Mouse (Mus musculus) mature B cell (primary cell): ENCODE measurements at regions not wholly inside any gene's neighbourhood (a gene's known extent, or its start where the extent isn't known, plus 50 kb on each side); places are given as distances from the start of the nearest gene placed in this dataset.

Source experiments
- in situ Hi-C: fragments of 300-500 bp; cut with MboI; formaldehyde crosslinking; loops from 2 replicates; pipeline ENCODE4 v1.14.3; 2019

DNA sequence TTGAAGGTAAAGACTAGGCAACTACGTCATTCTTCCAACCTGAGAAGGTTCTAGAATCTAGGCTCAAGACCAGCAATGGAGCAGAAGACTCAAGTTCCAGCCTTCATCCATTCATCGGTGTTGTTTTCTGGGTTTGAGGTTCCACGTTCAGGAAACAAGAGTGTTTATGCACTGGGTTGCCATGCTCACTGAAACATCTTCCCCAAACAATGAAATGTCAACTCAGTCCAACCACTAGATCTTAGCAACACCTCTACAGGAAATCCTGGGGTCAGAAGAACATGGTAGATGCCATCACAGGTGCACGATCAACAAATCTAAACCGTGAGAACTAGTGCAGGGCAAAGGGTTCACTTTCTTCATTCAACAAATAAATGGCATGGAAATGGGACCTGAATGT is 304.8 kb upstream of the Klf3 start:
- in situ Hi-C loops = loop anchor here (5.0 kb wide), 1 partner anchor 314 kb away; no protein-coding TSS in a partner anchor

GRCm38 (mm10) chr5:64499131-64499530 is 304.1 kb upstream of the Klf3 start:
- in situ Hi-C loops = loop anchor here (5.0 kb wide), 1 partner anchor 313 kb away; no protein-coding TSS in a partner anchor

DNA sequence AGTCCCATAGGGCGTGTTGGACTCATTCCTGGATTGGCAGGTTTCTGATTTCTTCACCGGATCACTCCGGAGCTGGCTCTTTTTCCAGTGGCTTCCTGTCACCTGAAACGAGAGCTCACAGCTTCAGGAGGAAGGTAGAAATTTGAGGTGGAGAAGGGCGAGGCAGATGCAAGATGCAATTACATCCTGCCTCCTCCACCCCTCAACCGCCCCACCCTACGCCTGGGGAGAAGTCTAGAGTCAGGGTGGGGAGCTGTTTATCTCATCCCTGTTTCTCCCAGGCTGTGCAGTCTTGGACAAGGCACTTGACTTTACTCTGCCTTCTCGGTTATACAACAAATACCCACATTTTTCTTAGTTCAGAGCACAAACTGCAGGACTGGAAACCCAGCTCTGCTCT is 302.8 kb upstream of the Klf3 start:
- in situ Hi-C loops = no loop called here

DNA sequence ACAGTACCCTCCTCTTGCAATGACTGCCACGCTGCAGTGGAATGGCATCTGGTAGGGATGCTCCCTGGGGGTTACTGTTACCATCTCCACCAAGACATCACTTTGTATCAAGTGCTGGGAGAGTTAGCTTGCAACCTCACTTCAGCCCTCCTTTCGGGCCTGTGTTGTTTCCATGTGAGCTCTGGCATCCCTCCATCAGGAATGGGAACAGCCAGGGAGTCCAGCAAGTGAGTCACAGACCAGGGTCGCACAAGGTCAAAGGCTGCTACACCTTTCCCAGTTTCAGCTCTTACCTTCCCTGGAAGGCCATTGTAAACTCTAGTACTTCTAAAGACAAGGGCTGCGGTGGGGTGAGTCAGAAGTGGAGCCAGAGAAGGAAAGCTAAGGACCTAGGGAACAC is 302.3 kb upstream of the Klf3 start:
- in situ Hi-C loops = no loop called here

- in situ Hi-C loops = no loop called here
Observed at GRCm38 (mm10) chr5:64501746-64502145, 301.4 kb upstream of the Klf3 start.

GRCm38 (mm10) chr5:64503514-64503913 is 299.7 kb upstream of the Klf3 start:
- in situ Hi-C loops = no loop called here

GRCm38 (mm10) chr5:64504507-64504906 is 298.7 kb upstream of the Klf3 start:
- in situ Hi-C loops = no loop called here

GRCm38 (mm10) chr5:64505227-64505834 is 297.9 kb upstream of the Klf3 start:
- in situ Hi-C loops = no loop called here

- in situ Hi-C loops = no loop called here
Observed at GRCm38 (mm10) chr5:64505835-64506600, 297.2 kb upstream of the Klf3 start.

DNA sequence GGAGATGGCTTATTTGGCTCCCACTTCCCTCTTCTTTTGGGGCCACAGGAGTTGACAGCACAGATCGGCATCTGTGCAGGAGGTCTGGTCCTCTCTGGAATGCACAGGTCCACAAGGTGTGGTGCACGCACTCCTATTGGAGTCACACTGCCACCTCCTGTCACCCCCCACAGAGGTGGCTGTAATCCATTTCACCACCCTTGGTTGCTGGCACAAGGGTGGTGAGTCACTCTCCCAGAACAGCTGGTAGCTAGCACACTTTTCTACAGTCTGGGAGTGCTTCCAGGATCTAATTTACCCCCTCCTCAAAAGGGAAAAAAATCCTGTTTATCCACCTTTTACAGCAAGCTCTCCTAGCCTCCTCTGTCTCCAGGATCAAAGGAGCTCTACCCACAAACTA is 294.6 kb upstream of the Klf3 start:
- in situ Hi-C loops = no loop called here

GRCm38 (mm10) chr5:64513155-64513945 is 289.8 kb upstream of the Klf3 start:
- in situ Hi-C loops = no loop called here

DNA sequence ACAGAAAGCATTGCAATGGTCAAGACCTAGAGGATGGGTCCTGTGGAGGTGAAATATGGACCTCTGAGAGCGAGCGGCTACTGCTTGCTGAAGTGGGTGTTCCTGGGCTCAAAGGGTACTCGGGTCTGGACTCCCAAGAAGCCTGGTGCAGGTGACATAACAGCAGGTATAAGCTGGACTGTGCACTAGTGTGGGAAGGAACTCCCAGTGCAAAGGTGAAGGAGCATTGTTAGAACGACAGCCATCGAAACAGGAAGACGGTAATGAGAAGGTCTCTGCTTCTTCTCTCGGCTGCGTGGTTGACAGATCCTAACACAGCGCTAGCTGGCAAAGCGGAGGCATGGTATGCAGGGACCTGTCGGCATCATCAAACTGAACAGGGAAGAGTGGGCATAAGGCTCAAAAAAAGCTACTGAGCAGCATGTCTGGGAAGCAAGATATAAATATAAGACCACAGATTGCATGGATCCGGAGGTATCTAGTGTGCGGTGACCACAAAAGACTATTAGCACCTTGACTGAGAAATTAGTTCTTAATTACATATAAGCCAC is 287.0 kb upstream of the Klf3 start:
- in situ Hi-C loops = no loop called here

GRCm38 (mm10) chr5:64517241-64517640 is 285.9 kb upstream of the Klf3 start:
- in situ Hi-C loops = no loop called here

DNA sequence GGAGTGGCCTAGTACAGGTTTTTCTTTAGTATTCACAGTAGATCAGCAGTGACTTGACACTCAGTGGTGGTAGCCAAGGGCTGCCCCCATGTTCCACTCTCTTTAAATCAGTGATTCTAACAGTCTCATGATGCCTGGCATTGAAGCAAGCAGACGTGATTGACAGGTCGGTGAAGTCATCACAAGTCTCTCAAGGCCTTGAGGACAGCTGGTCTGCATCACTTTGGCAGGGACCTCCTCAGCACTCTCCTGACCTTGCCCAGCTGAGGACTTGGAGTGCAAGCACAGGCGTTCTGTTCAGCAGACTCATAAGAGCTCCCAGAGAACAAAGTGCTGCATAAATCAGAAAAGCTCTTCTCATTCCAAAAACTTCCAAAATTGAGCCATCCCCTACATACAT is 285.4 kb upstream of the Klf3 start:
- in situ Hi-C loops = no loop called here

DNA sequence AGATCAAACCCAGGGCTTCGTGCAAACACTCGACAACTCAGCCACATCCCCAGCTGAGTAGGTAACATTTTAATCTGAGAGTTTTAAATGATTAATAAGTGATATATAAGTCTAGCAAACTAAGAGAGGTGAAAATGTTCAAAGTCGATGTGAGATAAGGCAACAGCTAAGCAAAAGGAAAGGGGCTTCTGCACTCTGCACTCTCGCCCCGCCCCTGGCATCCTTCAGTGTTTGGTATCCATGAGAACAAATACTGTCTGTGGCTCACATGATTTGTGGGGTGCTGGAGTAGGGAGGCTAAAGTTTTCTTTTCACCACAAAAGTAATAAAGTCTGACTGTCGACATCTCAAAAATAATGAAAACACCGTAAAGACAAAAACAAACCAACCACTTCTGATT is 284.2 kb upstream of the Klf3 start:
- in situ Hi-C loops = no loop called here

GRCm38 (mm10) chr5:64519731-64520130 is 283.5 kb upstream of the Klf3 start:
- in situ Hi-C loops = no loop called here

- in situ Hi-C loops = no loop called here
Observed at GRCm38 (mm10) chr5:64521401-64521800, 281.8 kb upstream of the Klf3 start.

- in situ Hi-C loops = no loop called here
Observed at GRCm38 (mm10) chr5:64521969-64522368, 281.2 kb upstream of the Klf3 start.

- in situ Hi-C loops = no loop called here
Observed at GRCm38 (mm10) chr5:64526521-64526920, 276.7 kb upstream of the Klf3 start.

GRCm38 (mm10) chr5:64527962-64528361 is 275.2 kb upstream of the Klf3 start:
- in situ Hi-C loops = no loop called here

DNA sequence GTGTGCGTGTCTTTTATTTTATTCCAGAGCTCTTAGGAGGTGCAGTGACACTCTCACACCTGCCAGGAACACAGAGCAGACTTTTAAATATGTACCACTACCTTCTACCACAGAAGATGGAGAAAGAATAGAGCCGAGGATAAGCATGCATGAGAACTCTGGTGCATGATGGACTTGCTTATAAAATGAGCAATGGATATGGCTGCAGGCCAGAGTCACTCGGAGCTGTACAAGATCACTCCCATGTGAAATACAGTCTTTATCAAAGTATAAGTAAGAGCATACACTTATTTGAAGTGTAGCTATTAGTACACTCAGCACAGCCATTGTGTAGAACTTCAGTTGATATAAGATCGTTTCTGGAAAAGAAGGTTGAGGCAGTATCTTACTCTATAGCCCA is 268.8 kb upstream of the Klf3 start:
- in situ Hi-C loops = no loop called here

GRCm38 (mm10) chr5:64534947-64535346 is 268.2 kb upstream of the Klf3 start:
- in situ Hi-C loops = no loop called here
